Mouse (Mus musculus) pancreas, adult 10 weeks (tissue): Measurements from ENCODE around the gene Asb4. TPM values are rescaled to one million over a fixed set of nuclear protein-coding genes. Genes with fewer than 3 reads are reported as not detected.

Experiments
- polyA plus RNA-seq: library from polyadenylated mRNA; stranded (reverse); fragments of 350-450 nt; fragmentation: Illumina TruSeq; extraction: RNeasy Lipid Tissue Mini Kit (QIAGEN cat#74804); gene quantifications from one replicate; pipeline ENCODE4 v1.2.3, GENCODE M21; 2015; ENCODE audit warnings: low read depth, low replicate concordance; ENCODE audit not compliant: insufficient read depth

Gene Asb4
- polyA plus RNA-seq: 0.31 TPM

DNA sequence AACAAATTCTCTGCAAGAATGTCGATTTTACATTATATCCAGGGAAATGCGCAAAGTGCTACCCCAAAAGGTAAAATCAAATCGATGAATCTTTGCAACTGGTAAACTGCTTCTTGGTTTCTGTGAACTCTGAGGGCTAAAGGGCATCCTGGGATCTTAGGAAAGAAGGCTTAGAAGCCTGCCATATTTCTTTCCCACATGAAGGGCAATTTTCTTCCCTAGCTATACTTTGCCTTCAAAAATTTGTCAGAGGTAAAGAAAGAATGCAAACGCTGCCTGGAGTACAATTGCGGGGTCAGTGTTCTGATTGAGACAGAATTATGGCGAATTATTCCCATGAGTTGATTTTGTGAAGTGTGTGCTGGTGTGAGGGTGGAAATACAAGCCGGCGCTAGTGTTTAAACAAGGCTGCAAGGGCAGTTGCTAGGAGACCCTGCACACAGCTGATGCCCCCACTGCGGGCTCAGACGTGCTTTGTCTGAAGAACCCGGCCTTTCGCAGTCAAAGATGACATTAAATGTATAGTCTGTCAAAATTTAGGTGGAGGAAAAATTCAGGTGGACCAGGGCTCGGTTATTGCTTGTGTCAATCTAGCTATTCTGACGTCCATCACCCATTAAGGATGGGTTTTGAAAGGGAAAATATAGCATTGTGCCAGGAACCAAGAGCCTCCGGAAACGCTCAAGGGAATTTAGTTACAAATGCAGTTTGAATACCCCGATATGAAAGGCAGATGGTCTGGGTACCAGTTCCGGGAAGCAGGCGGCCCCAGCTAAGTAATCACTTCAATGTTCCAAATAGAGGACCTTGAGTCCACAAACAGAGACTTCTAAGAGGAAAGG lies at the start of gene Asb4:
TSS of gene Asb4 (plus strand) at position 51 of the 842 bp plus-strand sequence.

Other genes starting within 250 kb of the Asb4 start
- 2.0 TPM for gene Pon1, start 189.4 kb upstream of the Asb4 start, polyA plus RNA-seq
- gene Pon3, start 127.1 kb upstream of the Asb4 start, polyA plus RNA-seq: 6.6 TPM
- gene Pon2, start 84.9 kb upstream of the Asb4 start, polyA plus RNA-seq: 8.2 TPM
- gene Pdk4, start 112.9 kb downstream of the Asb4 start, polyA plus RNA-seq: 1.9 TPM